Mouse (Mus musculus): ENCODE data around the gene Ifitm10. TPM values are rescaled to one million over a fixed set of nuclear protein-coding genes. Genes with fewer than 3 reads are reported as not detected.
A peak's percentile ranks its signal among the peaks of the same experiment; 100 is the strongest.
"Not testable (repeated sequence)": the region's sequence is repeated elsewhere in the genome, so short reads cannot be mapped to it uniquely, and the experiment has no call there.

The Ifitm10 gene
- polyA plus RNA-seq, 1 experiment = 14.7 TPM

- TF ChIP-seq CTCF (IDR thresholded peaks at IDR 0.05; ENCODE audit: extremely low read depth, insufficient read depth, insufficient read length, insufficient replicate concordance) (no peak), POLR2A (IDR thresholded peaks at IDR 0.05; ENCODE audit: low read depth, low read length) (no peak)
- Histone ChIP-seq H3K4me3 (ENCODE audit: extremely low read depth, insufficient read depth, insufficient read length) (no peak overlapping the region), H3K27me3 (ENCODE audit: control insufficient read depth, insufficient read depth, low read length) (no peaks in the 10 kb centered on the region), H3K4me1 (ENCODE audit: control insufficient read depth, insufficient read depth, insufficient read length) (no peaks in the 10 kb centered on the region), H3K36me3 (ENCODE audit: control insufficient read depth, insufficient read depth, low read length) (no peaks in the 10 kb centered on the region), H3K27ac (ENCODE audit: insufficient read depth, low read length) (no peak overlapping the region)
- WGBS = 31% methylated on average over 2 of the region's 2 CpGs
- DNase-seq (ENCODE audit: low read depth in 1 of 2, low spot score in 2 of 2) = no peak
Observed at GRCm38 (mm10) chr7:142320906-142321305, 52.6 kb downstream of the Ifitm10 start.

DNA sequence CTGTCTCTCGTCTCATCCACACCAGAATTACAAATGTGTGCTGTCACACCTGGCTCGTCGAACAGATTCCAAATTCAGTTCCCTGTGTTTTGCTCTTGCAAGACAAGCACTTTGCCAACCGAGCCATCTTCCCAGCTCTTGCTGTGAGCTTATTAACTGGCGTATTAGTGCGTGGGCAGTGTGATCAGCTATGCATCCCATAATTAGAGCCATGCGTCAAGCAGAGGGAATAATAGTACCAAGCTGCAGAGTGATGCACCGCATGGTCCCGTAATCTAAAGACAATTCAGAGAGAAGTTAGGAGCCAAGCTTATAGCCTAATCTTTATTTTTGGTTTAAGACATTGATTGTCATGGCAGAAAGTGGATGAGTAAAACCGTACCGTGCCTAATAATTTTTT lies 54.4 kb downstream of the Ifitm10 start:
- Histone ChIP-seq H3K27ac (ENCODE audit: insufficient read depth, low read length) (no peak overlapping the region), H3K4me1 (ENCODE audit: control insufficient read depth, insufficient read depth, insufficient read length) (no peaks in the 10 kb centered on the region), H3K27me3 (ENCODE audit: control insufficient read depth, insufficient read depth, low read length) (no peaks in the 10 kb centered on the region), H3K36me3 (ENCODE audit: control insufficient read depth, insufficient read depth, low read length) (no peaks in the 10 kb centered on the region), H3K4me3 (ENCODE audit: extremely low read depth, insufficient read depth, insufficient read length) (no peak overlapping the region)
- no peak for DNase-seq (ENCODE audit: low read depth in 1 of 2, low spot score in 2 of 2)
- WGBS = 92% methylated on average over 11 of the region's 11 CpGs
- no peak for TF ChIP-seq CTCF (IDR thresholded peaks at IDR 0.05; ENCODE audit: extremely low read depth, insufficient read depth, insufficient read length, insufficient replicate concordance)
- no peak for TF ChIP-seq POLR2A (IDR thresholded peaks at IDR 0.05; ENCODE audit: low read depth, low read length)

DNA sequence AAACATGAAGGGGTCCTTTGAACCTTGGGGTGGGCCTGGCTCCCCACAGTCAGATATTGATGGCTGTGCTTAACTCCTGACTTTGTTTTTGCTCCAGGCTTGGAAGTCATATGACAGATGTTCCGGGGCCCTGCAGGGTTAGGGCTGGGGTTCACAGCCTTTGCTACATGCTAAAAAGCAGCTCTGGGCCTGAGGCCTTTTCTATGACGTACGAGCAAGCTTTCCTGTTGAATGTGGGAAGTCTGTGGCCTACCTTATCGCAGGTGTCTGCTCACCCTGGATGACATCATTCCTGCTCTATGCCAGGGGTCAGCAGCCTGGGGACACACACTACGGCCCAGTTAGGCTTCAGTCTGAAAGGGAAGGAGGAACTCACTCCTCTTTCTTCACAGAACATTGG lies 56.3 kb downstream of the Ifitm10 start:
- Histone ChIP-seq H3K27me3 (ENCODE audit: control insufficient read depth, insufficient read depth, low read length) (no peaks in the 10 kb centered on the region), H3K27ac (ENCODE audit: insufficient read depth, low read length) (no peak overlapping the region), H3K4me3 (ENCODE audit: extremely low read depth, insufficient read depth, insufficient read length) (no peak overlapping the region), H3K4me1 (ENCODE audit: control insufficient read depth, insufficient read depth, insufficient read length) (no peaks in the 10 kb centered on the region), H3K36me3 (ENCODE audit: control insufficient read depth, insufficient read depth, low read length) (no peaks in the 10 kb centered on the region)
- no peak for TF ChIP-seq CTCF (IDR thresholded peaks at IDR 0.05; ENCODE audit: extremely low read depth, insufficient read depth, insufficient read length, insufficient replicate concordance)
- TF ChIP-seq POLR2A (IDR thresholded peaks at IDR 0.05; ENCODE audit: low read depth, low read length) = no peak
- no peak for DNase-seq (ENCODE audit: low read depth in 1 of 2, low spot score in 2 of 2)
- WGBS = 77% methylated on average over 5 of the region's 5 CpGs

DNA sequence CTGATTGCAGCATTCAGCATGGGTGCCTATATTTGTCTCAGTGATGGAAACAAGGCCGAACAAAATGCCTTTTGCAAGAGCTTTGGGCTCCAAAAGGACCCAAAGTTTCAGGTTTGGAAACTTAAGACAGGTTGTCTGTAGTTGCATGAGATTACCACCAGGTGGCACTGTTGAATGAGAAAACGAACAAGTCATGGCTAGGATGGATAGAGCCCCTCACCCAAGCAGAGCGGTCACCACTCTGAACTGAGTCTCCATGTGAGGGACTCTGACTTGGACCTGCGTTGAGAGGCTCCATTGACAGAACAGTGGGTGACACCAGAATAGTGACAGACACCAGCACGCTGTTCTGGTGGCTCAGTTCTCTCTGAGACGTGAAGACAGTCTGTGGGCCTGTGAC lies 57.0 kb downstream of the Ifitm10 start:
- Histone ChIP-seq H3K36me3 (ENCODE audit: control insufficient read depth, insufficient read depth, low read length) (no peaks in the 10 kb centered on the region), H3K27ac (ENCODE audit: insufficient read depth, low read length) (no peak overlapping the region), H3K4me1 (ENCODE audit: control insufficient read depth, insufficient read depth, insufficient read length) (no peaks in the 10 kb centered on the region), H3K4me3 (ENCODE audit: extremely low read depth, insufficient read depth, insufficient read length) (no peak overlapping the region), H3K27me3 (ENCODE audit: control insufficient read depth, insufficient read depth, low read length) (no peaks in the 10 kb centered on the region)
- TF ChIP-seq POLR2A (IDR thresholded peaks at IDR 0.05; ENCODE audit: low read depth, low read length) (no peak), CTCF (IDR thresholded peaks at IDR 0.05; ENCODE audit: extremely low read depth, insufficient read depth, insufficient read length, insufficient replicate concordance) (peak; percentile 33; the same call in 1 of the 2 replicates)
- WGBS = 52% methylated on average over 6 of the region's 6 CpGs
- DNase-seq (ENCODE audit: low read depth in 1 of 2, low spot score in 2 of 2) = no peak

GRCm38 (mm10) chr7:142314600-142315285 lies 58.8 kb downstream of the Ifitm10 start:
- no peak for TF ChIP-seq POLR2A (IDR thresholded peaks at IDR 0.05; ENCODE audit: low read depth, low read length)
- no peak for TF ChIP-seq CTCF (IDR thresholded peaks at IDR 0.05; ENCODE audit: extremely low read depth, insufficient read depth, insufficient read length, insufficient replicate concordance)
- Histone ChIP-seq H3K27ac (ENCODE audit: insufficient read depth, low read length) (no peak overlapping the region), H3K4me3 (ENCODE audit: extremely low read depth, insufficient read depth, insufficient read length) (no peak overlapping the region), H3K27me3 (ENCODE audit: control insufficient read depth, insufficient read depth, low read length) (no peaks in the 10 kb centered on the region), H3K4me1 (ENCODE audit: control insufficient read depth, insufficient read depth, insufficient read length) (no peaks in the 10 kb centered on the region), H3K36me3 (ENCODE audit: control insufficient read depth, insufficient read depth, low read length) (no peaks in the 10 kb centered on the region)
- 70% methylated on average over 5 of the region's 5 CpGs for WGBS
- no peak for DNase-seq (ENCODE audit: low read depth in 1 of 2, low spot score in 2 of 2)

- not testable (repeated sequence) for H3K27me3 ChIP-seq (ENCODE audit: control insufficient read depth, insufficient read depth, low read length); H3K27ac ChIP-seq (ENCODE audit: insufficient read depth, low read length); H3K4me1 ChIP-seq (ENCODE audit: control insufficient read depth, insufficient read depth, insufficient read length); DNase-seq (ENCODE audit: low read depth in 1 of 2, low spot score in 2 of 2); H3K36me3 ChIP-seq (ENCODE audit: control insufficient read depth, insufficient read depth, low read length); H3K4me3 ChIP-seq (ENCODE audit: extremely low read depth, insufficient read depth, insufficient read length)
- WGBS = 96% methylated on average over 1 of the region's 1 CpGs
Observed at GRCm38 (mm10) chr7:142303929-142304328, 69.6 kb downstream of the Ifitm10 start.

- 38% methylated on average over 3 of the region's 3 CpGs for WGBS
- Histone ChIP-seq H3K4me3 (ENCODE audit: extremely low read depth, insufficient read depth, insufficient read length) (no peak within 1 kb of the TSS), H3K27me3 (ENCODE audit: control insufficient read depth, insufficient read depth, low read length) (no peaks in the 10 kb centered on the region), H3K36me3 (ENCODE audit: control insufficient read depth, insufficient read depth, low read length) (no peaks in the 10 kb centered on the region), H3K27ac (ENCODE audit: insufficient read depth, low read length) (no peak within 1 kb of the TSS), H3K4me1 (ENCODE audit: control insufficient read depth, insufficient read depth, insufficient read length) (no peaks in the 10 kb centered on the region)
- TF ChIP-seq POLR2A (IDR thresholded peaks at IDR 0.05; ENCODE audit: low read depth, low read length) = no peak
- no peak for TF ChIP-seq CTCF (IDR thresholded peaks at IDR 0.05; ENCODE audit: extremely low read depth, insufficient read depth, insufficient read length, insufficient replicate concordance)
- DNase-seq (ENCODE audit: low read depth in 1 of 2, low spot score in 2 of 2) = no peak
Observed at GRCm38 (mm10) chr7:142303249-142303648, 70.3 kb downstream of the Ifitm10 start, which contains the start of gene Krtap5-4. TSS of gene Krtap5-4 (plus strand) at chr7:142303549.

DNA sequence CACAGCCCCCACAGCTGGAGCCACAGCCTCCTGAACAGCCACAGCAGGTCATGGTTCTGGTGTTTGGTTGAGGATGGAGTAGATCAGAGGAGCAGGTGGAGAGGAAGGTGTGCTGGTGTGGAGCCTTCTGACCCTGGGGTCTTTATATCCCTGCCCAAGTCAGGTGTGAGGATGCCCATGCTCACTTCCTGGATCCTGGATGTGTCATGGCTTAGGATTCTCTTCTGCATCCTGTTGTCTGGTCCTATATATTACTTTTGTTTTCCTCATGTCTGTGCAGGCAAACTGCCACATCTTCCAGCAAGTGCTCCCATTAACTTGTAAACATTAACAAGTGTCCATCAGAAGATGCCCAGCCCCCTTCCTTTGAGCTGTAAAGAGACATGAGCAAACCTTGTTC lies 76.5 kb downstream of the Ifitm10 start, which contains the start of gene Krtap5-1:
Gene Krtap5-1, minus strand, starts transcription at position 101 of the 400 bp plus-strand sequence.
- not testable (repeated sequence) for H3K27me3 ChIP-seq (ENCODE audit: control insufficient read depth, insufficient read depth, low read length); H3K36me3 ChIP-seq (ENCODE audit: control insufficient read depth, insufficient read depth, low read length); DNase-seq (ENCODE audit: low read depth in 1 of 2, low spot score in 2 of 2); H3K27ac ChIP-seq (ENCODE audit: insufficient read depth, low read length); H3K4me3 ChIP-seq (ENCODE audit: extremely low read depth, insufficient read depth, insufficient read length); H3K4me1 ChIP-seq (ENCODE audit: control insufficient read depth, insufficient read depth, insufficient read length)

- DNase-seq (ENCODE audit: low read depth in 1 of 2, low spot score in 2 of 2); H3K4me3 ChIP-seq (ENCODE audit: extremely low read depth, insufficient read depth, insufficient read length); H3K4me1 ChIP-seq (ENCODE audit: control insufficient read depth, insufficient read depth, insufficient read length); H3K36me3 ChIP-seq (ENCODE audit: control insufficient read depth, insufficient read depth, low read length); H3K27ac ChIP-seq (ENCODE audit: insufficient read depth, low read length); H3K27me3 ChIP-seq (ENCODE audit: control insufficient read depth, insufficient read depth, low read length): not testable (repeated sequence)
- 32% methylated on average over 4 of the region's 4 CpGs for WGBS
Observed at GRCm38 (mm10) chr7:142296108-142296507, 77.4 kb downstream of the Ifitm10 start.

Data from spleen, adult 2 months (tissue).